Mouse (Mus musculus) urinary bladder, adult 18-20 months (tissue): Measurements from ENCODE around the gene Tcf12.

Experiments used
- DNase-seq, 2 experiments: peaks; one replicate each; pipeline ENCODE4 v3.0.0; 2022; ENCODE audit warnings: low spot score in 2 of 2, mixed read lengths in 2 of 2

The Tcf12 gene

DNA sequence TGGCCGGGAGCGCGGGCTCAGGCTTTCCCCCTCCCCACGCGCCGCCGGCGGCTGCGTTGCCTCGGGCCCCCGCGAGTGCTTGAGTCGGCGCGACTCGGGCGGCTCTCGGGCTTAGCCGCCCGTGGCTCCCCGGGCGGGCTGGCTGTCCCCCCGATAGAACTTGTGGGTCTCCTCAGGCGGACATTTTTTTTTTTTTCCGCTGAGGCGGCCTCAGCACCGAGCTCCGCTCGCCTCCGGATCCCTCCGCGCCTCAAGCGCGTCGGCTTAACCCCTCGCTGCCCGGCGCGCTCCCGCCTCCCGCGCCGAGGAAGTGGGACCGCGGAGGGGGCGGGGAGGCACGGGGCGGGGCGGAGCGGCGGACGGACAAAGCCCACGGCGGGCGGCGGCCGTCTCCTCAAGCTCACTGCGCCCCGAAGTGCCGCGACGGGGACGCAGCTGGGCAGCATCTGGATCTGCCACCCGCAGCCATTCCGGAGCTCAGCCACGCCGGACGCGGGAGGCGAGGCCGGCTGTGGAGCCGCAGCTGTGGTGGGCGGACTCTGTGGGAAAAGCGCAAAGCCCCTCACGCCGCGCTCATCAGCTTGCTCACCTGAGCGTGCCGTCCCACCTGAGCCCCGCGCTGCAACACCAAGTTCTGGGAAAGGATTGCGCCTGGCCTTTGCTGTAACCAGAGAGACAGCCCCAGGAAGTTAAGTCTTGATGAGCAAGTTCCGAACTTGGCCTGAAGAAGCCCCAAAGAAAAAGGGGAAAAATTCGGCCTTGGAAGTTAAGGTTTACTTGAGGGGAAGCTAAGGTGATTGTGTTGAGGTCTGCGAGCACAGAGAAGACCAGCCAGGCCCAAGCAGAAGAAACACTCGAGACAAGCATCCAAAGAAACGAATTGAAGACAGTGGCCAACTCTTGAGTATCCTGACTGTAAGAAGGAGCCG lies at the start of gene Tcf12:
Gene Tcf12, minus strand, starts transcription at position 250 of the 929 bp plus-strand sequence.
- peak; percentile 77 to 83 for DNase-seq

GRCm38 (mm10) chr9:72158392-72158791 lies 46.7 kb upstream of the Tcf12 start:
- no peak for DNase-seq

GRCm38 (mm10) chr9:72157091-72157490 lies 45.4 kb upstream of the Tcf12 start:
- DNase-seq, result no peak

GRCm38 (mm10) chr9:72155250-72156138 lies 43.8 kb upstream of the Tcf12 start:
- no peak for DNase-seq

DNA sequence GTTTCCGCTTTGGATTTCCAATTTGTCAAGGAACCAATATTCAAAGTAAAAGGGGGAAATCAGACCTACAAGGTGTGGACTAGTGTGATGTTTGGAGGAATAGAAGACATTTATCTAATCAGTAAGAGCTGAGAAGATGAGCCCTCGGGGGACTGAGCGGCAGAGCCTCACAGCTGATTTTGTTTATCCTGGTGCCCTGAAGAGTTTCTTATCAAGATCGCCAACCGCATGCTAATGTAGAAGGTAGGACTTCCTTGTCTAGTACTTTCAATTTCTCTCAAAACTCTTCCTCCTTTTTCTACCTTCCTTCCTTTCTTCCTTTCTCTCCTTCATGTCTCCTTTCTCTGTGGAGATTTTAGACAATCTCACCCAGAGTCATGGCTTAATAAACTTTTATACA lies 32.5 kb upstream of the Tcf12 start:
- DNase-seq, result no peak

DNA sequence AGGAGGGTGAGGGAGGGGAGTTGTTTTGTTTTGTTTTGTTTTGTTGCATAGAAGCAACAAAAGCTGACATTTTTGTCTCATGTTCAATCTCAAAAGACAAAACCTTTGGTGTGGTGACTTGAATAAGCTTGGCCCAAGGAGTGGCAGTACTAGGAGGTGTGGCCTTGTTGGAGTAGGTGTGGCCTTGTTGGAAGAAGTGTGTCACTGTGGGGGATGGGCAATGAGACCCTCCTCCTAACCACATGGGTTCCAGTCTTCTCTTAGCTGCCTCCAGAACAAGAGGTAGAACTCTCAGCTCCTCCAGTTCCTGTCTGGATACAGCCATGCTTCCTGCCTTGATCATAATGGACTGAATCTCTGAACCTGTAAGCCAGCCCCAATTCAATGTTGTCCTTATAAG lies 26.2 kb upstream of the Tcf12 start:
- no peak for DNase-seq

DNA sequence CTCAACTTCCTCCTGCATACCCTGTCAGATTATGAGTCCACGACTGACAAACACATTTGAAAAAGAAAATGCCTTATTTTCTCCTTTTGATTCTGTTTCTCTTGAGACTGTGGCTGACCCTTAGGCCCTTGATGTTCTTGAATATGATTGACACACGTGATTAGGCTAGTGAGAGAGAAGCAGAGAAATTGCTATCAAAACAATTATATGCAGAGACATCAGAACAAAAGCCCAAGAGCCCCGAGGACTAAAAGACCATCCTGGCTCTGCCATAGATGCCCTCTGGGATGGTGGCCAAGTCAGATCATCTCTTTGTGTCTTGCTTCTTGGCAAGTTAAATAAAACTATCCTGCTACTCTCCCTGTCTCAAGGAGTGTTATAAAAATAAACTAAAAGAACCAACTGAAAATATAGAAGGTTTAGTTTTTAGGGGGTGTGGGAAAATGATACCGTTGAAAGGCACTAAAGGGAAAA lies 22.1 kb upstream of the Tcf12 start:
- DNase-seq, result no peak

DNA sequence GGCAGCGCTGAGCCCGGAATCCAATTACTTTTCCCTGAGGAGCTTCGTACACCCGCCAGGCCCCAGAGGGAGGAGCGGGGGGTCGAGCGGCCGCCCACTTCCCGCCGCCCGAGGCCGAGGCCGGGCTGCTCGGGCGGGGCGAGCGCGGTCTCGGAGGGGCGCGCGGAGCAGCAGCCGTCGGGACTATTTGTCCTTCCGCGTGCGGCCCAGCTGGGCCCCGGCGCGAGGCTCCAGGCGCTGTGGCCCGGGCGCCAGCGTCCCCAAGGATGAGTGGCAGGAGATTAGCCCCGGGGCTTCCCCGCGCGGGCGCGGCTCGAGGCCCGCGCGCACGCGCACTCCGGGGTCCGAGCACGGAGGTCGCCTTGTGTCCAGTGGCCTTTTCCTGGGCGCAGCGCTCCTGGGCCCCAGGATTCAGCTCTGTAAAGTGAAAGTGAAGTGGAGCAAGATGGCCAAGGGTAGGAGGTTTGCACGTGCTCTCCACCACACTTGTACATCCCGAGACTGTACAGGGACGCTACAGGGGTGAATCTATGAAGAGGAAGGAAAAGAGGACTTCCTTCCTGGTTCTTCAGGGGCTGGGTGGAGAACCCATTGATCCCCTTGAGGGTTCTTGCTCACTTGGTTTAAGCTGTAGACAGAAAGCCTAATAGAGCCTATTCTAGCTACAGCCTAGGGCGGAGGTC lies 21.6 kb upstream of the Tcf12 start:
- DNase-seq, result peak; percentile 77 to 85

DNA sequence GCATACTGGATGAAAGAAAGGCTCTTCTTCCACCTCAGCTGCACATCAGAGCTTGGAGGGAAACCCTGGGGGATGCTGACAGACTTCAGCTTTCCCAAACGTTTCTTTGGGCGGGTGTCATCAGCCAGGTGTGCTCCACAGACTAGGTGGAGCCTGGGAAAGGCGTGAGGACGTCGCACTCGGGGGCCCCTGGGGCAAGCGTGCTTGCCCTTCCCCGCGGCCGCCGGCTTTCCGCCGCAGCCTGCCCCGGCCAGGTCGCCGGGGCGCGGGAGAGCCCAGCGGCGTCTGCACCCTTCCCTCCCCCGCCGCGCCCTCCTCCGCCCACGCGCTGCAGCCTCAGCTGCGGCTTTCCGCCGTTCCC lies 21.0 kb upstream of the Tcf12 start:
- DNase-seq, result no peak

DNA sequence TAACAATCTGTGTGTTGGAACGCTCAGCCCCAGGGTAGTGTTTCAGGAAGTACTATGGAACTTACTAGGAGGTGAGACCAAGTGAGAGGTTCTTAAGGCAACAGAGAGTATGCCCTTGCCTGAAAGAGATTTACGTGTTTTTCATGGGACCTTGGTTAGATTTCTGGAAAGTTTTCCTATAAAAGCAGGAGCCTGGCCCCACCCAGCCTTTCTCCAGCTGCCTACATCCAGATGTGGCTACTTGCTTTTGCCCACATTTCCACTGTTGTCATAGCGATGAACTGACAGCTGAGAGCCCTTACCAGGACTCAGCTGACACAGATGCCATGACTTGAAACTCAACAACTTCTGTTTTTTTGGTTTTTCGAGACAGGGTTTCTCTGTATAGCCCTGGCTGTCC lies 18.2 kb upstream of the Tcf12 start:
- DNase-seq, result no peak

DNA sequence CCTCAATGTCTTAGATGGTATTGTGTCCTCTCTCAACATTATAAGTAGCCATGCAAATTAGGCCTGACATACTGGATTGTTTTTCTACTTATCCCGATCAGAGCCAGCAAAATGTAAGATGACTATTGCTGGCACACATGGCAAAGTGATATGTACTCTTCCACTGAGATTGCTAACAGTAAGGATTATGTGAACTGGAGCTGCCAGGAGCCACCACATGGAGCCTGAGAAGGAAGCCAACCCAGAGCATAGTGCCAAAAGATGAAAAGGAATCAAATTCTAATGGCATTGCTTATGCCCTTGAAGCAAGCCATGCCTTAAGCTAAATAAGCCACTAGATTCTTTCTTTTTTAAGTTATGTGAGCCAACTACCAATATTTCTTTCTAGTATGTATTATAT lies 13.8 kb upstream of the Tcf12 start:
- DNase-seq, result no peak

DNA sequence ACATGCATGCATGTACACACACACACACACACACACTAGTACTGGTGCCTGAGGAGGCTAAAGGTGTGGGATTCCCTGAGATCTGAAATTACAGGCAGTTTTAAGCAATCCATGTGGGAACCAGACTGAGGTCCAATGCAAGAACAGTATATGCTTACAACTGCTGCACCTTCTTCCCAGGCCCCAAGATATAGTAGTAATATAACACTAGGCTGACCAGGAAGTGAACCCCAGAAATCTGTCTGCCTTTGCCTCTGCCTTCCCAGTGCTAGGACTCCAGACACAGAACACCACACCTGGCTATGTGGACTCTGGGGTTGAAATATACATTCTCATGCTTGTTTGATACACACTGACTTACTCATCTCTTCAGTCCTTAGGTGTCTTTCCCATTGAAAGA lies 6.8 kb upstream of the Tcf12 start:
- DNase-seq, result no peak

GRCm38 (mm10) chr9:72111004-72111621 lies 558 bp downstream of the Tcf12 start:
- peak; percentile 35 to 75 for DNase-seq

DNA sequence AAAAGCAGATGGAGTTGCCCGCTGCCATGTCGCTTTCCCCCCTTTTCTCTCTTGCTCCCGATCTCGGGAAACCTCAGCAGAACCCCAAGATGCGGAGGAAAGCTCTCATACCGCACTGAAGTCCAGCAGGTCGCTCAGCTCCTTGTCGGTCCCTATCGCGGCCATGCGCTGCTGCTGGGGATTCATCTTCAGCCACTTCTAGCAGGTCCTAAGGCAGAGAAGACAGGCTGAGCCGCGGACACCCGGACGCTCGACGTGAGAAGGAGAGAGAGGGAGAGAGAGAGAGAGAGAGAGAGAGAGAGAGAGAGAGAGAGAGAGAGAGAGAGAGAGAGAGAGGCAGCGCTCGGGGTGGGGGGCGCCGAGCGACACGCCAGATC lies 1.1 kb downstream of the Tcf12 start:
- DNase-seq, result peak; percentile 11 to 51

DNA sequence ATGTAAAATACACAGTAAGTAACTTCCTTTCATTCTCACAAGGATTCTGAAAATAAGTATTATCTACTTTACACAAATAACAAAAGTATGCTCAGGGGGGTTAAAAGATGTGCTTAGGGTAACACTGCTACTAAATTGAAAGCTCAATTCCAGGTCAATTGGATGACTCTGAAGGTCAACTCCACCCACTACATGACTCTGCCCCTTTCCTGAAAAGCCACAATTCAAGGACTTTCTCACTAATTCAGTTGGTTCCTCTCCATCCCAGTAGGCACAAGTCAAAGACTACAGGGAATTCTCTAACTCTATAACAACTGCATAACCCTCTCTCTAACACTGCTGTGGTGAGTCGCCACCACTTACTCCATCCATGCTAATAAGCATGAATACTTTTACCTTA lies 8.2 kb downstream of the Tcf12 start:
- DNase-seq, result no peak

DNA sequence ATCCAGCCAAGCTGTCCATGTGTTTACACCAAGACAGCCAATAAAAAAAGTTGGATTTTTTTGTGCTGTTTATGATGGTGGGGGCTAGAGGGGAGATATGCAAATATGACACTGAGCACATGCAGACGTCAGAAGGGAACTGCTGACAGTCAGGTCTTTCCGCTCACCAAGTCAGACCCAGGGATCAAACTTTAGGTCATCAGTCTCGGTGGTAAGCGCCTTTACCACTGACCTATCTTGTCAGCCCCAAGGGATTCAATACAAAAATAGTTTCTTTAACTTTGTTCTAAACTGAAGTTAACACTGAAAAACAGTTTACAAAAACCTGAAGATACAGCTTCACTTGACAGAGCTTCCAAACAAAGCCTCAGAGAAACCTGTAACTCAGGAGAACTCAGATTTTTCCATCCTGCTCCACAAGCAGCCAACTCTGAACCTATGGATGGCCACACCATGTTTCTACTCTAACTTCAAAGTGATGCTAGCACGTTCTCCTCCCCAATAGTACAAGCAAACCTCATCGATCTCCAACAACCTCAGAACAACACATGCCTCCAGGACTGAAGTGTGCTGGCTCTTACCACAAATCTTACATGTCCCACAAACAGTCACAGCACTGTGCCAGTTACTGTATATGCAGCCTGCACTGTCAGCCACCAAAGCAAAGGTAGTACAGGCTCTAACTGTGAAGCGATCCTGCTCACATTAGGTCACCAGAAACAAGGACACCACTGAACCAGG lies 11.6 kb downstream of the Tcf12 start:
- DNase-seq, result no peak

DNA sequence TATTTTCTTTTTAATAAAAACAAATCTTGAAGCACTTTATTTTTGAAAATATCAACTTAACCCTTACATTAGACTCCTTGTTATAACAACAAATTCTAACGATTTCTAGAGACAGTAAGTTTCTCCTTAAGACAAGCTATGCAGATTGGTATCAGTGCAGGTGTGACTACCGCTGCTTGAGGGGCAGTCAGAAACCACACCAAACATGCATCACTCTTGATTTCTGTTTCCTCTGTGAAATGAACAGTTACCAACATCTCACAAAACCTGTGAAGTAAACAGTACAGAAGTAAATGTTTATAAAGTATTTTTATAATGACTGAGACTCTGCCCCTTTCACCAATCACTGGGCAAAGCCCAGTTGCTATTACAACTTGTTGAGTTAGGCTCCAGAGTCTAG lies 13.6 kb downstream of the Tcf12 start:
- no peak for DNase-seq

DNA sequence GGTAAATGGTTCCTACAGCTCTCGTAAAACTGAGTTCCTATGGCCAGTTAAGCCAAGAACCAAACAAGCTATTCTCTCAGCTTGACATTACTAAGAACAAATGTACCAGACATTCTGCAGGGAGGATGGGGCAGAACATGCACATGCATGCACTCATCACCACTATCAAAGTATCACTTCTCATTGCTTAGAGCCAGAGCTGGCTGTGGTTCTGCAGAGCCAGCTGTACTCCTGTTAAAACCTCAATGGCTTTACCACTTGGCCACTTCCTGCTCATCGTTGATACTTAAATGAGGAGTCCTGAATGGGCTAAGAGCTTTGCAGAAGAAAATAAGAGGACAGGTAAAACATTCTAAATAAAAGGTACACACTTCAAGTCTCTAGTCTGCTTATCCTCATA lies 14.6 kb downstream of the Tcf12 start:
- no peak for DNase-seq

DNA sequence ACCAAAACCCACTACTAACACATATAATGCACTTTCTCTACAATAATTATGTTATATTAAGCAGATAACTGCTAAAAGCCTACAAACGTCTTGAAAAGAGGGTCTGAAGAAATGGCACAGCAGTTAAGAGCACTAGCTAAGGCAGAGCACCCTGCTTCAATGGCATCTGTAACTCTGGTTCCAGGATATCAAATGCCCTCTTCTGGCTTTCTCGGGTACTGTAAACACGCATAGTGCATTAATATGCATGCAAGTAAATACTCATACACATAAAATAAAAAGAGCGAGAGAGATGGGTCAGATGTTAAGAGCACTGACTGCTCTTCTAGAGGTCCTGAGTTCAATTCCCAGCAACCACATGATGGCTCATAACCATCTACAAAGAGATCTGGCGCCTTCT lies 17.0 kb downstream of the Tcf12 start:
- DNase-seq, result no peak

DNA sequence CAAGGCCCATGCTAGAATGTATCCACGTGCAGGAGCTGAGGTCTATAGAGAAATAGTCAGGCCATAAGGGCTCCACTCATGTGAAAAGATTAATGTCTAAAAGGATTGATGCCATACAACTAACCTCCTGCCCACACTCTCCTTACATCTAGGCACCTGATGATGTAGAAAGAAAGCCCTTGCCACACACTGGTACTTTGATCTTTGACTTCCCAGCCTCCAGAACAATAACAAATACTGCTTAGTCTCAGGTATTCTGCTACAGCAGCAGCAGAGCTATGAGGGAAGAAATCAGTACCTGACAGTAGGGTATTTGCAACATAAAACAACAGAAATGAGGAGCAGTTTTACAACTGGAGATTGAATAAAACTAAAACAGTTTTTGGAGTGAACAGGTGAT lies 19.5 kb downstream of the Tcf12 start:
- no peak for DNase-seq
